Mouse (Mus musculus): ENCODE data around the gene Fxyd7. TPM values are rescaled to one million over a fixed set of nuclear protein-coding genes. Genes with fewer than 3 reads are reported as not detected.

The Fxyd7 gene
- total RNA-seq, 2 experiments from 2014 or later: 0.41 to 1.1 TPM

DNA sequence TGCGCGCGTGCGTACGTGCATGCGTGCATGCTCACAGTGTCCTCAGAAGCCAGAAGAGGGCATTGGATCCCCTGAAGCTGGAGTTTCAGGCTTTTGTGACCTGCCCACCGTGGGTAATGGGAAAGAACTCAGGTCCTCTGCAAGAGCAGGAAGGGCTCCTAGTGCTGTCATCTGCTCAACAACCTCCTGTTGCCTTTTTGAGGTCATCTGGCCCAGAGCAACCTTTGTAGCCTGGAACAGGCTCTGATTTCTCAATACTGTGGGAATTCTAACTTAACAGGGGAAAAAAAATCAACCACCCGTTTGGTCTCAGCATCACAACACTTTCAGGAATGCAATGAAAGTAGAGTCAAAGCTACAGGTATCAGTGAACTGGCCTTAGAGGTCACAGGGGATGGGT lies 28.4 kb upstream of the Fxyd7 start:
- no peak for DNase-seq
- intact Hi-C loops (cut with DNase I): loop anchor here (2.0 to 10.0 kb wide), 3 partner anchors 17 to 425 kb away; partner anchors contain the start of gene Rbm42

DNA sequence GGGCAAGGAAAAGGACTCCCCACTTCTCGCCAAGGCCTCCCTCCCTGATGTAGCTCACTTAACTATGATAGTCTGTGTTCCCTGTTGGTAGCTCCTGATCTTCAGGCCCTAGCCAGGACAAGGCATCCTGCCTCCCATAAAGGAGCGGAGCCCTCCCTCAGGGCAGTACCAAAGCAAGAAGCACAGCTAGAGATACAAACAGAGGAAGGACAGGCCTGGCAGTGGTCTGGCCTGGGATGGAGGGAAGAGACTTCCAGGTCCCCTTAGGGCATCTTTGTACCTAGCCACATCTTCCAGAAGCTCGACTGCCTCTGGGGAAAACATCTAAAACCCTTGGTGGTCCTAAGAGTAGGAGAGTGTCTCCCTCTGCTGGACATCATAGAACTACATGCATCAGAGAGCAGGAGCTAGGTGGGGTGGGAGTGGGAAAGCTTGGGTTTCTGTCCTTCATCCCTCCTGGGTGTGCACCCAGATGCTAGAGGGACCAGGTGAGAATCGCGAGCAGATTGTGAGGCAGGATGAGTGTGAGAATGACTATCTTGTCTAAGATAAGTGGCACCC lies 26.7 kb upstream of the Fxyd7 start:
- intact Hi-C loops (cut with DNase I): loop anchor here (2.0 to 5.0 kb wide), 3 partner anchors 17 to 206 kb away; no protein-coding TSS in a partner anchor
- peak in 1 of 2 experiments; percentile 53 for DNase-seq

DNA sequence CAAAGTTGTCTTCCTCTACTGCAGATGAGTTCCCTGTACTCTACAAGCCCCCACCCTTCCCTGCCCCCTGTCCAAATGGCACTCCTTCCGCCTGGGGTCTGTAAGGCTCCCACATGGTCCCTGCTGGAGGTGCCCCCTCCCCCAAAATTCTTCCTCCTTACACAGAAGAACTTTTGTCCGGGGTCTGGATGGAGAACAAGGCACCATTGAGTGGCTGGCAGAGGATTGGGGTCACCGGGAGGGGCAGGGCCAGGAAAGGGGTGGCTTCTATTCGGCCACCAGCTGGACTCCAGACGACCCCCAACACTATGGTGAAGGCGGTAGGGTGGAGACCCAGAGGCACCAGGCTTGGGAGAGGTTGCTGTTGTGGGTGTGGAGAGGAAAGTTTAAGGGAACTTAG lies 26.2 kb upstream of the Fxyd7 start:
- intact Hi-C loops (cut with DNase I): loop anchor here (2.0 to 5.0 kb wide), 2 partner anchors 17 to 205 kb away; no protein-coding TSS in a partner anchor
- DNase-seq: no peak

DNA sequence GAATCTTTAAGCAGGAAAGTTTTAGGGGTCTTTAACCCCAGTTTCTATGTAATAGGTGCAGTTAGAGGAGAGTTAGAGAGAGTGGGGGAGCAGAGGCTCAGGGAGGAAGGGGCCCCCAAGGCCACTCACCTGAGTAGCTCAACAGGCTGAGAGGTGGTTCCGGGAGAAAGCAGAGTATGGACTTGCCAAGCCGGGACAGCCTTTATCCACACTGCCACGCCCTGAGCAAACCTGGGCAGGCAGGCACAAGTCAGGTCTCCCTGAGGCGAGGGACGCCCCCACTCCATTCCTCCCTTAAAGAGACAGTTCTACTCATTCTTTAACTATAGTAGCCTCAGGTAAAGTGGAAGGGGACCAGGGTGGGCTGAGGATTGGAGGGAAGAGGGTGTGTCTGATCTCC lies 25.2 kb upstream of the Fxyd7 start, which contains the start of gene Fxyd3:
Gene Fxyd3, minus strand, starts transcription at position 213 of the 400 bp plus-strand sequence.
- intact Hi-C loops (cut with DNase I): loop anchor here (2.0 to 5.0 kb wide), 2 partner anchors 16 to 204 kb away; no protein-coding TSS in a partner anchor
- no peak for DNase-seq

DNA sequence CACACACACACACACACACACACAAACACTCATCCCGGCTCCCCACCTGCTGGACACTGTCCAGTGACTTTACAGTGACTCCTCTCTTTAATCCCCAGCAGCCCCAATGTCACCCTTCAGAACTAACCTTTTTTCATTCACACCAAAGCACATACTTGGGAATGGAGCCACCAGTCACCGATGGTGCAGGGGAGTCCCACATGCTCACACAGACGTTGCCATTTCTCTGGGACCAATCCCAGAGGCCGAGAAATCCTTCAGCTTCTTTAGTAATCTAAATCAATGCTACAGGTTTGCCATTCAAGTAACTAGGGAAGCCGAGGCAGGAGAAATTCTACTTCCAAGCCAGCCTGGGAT lies 23.4 kb upstream of the Fxyd7 start:
- DNase-seq: no peak
- intact Hi-C loops (cut with DNase I): loop anchor here (5.0 kb wide), 1 partner anchor 202 kb away; no protein-coding TSS in a partner anchor

DNA sequence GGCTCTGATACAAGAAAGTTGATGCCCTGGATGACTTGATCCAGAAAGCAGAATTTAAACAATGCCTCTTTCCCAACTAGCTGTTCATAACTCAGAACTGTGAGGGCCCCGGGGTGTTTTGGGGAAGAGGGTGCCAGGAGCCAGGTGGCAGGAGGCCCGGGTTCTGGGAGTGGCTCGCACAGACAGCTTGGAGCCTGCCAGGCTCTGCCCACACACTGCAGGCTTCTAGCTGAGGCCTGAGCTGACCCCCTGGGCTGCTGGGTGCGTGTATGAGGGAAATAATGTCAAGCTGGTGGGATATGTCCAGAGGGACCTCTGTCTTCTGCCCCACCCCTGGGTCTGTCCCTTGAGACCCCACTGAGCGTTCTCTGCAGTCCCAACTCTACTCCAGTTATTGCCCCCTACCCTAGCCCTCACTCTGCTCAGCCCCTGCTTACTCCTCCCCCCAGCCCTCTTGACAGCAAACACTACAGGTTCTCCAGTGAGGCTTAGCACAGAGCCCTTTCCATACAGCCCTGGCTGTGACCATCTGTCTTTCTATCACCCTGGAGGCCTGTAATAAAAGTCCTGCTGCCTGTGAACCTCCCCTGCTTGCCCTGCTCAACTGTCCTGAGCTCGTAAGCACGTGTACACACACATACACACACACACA lies 22.9 kb upstream of the Fxyd7 start:
- DNase-seq: no peak
- intact Hi-C loops (cut with DNase I): no loop called here

DNA sequence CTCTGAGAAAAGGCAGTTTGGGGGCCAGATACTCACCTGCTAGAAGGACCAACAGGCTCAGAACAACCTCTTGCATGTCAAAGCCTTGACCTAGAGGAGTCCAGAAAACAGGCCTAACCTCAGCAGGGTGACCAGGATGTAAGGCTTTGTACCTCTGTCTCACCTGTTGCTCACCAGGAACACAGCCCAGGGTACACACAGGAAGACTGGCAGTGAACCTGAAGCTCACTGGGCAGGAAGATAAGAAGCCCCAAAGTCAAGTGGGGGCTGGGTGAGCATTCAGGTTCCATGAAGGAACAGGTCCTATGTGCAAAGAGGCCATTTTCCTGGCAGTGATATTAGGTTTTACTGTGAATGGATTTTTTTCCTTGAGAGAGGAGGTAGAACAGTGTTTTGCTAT lies 22.3 kb upstream of the Fxyd7 start:
- intact Hi-C loops (cut with DNase I): no loop called here

DNA sequence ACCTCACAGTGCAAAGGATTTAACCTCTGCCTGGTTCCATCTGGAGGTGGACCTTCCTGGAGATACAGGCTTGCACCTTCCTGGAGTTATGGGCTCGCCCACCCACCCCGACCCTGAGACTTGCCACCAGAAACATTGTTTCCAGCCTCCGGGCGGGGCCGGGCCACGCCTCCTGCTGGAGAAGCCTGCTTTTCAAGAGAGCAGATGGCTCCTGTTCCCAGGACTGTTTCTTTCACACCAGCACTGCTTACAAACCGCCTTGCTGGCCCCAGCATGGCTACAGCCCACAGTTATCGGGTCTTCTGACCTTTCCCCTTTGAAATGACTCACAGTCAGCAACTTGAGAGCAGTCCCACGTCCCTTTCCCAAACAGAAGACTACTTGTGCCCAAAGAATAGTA lies 21.1 kb upstream of the Fxyd7 start:
- intact Hi-C loops (cut with DNase I): no loop called here
- DNase-seq: no peak

More for the DNA sequence above, 22.3 kb upstream of the Fxyd7 start:
- no peak for DNase-seq

DNA sequence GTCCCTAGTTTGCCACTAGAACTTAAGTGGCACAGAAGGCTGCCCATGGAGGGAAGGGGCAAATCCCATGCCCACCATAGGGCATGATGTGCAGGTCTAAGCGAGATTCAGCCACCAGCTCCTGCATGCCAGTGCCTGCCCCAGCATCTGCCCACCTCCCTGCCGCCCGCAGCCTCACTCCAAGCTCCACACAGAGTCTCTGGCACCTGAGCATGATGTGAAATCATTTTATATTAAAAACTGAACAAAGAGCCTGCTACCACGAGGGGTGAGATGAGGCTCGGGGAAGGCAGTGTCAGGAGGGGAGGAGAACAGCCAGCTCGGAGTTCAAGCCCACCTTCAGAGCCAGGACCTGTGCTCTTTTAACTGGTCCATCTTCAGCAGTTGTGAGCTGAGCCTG lies 19.1 kb upstream of the Fxyd7 start:
- intact Hi-C loops (cut with DNase I): no loop called here
- DNase-seq: no peak

DNA sequence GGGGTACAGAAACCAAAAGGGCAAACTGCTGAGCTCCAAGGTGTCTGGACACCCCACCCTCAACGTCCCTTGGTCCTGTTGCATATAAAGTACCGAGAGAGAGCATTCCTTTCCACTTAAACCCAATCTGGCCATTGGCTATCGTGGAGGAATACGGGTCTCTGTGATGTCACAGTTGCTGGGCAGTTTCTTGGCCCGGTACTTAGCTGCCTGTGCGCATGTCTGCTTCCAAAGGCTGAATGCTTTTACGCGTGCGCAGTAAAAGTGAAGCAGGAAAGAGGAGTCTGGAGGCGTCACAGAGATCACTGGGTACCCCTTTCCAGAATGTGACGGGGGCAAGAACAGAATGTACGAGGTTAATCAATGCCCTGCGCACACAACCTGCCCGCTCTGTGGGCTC lies 18.2 kb upstream of the Fxyd7 start:
- intact Hi-C loops (cut with DNase I): no loop called here
- no peak for DNase-seq

DNA sequence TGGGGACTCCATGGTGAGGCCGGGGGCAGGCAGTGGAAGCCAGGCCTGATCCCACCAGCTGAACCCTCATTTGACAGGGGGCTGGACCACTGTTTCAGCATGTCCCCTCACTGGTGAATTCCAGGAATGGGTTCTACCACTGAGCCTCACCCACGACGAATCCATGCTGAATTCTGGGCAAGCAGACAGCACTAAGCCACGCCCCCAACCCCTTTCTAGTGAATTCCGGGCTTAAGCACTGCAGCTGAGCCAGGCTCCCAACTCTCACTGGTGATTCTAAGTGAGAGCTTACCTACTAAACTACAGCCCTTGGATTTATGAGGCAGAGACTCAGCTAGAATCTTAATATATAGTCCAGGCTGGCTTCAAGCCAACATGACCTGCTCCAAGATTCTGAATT lies 16.6 kb upstream of the Fxyd7 start:
- intact Hi-C loops (cut with DNase I): no loop called here
- no peak for DNase-seq

DNA sequence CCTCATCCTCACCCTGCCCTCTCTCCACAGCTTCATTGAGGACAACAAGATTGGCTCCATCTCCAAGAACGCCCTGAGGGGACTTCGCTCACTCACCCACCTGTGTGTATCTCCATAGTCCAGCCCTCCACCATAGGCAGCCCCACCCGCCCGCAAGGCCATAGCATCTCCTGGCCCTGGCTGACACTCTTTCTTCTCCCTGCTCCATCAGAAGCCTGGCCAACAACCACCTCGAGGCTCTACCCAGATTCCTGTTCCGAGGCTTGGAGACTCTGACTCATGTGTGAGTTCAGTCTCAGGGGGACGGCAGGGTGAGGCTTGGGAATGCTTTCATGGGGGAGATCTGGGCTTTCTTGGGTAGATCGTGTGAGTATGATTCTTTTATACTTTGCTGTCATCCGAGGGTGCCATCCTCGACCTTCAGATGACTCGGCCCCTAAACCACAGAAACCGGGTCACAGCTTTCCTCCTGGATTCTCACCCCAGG lies 11.8 kb upstream of the Fxyd7 start:
- intact Hi-C loops (cut with DNase I): no loop called here

DNA sequence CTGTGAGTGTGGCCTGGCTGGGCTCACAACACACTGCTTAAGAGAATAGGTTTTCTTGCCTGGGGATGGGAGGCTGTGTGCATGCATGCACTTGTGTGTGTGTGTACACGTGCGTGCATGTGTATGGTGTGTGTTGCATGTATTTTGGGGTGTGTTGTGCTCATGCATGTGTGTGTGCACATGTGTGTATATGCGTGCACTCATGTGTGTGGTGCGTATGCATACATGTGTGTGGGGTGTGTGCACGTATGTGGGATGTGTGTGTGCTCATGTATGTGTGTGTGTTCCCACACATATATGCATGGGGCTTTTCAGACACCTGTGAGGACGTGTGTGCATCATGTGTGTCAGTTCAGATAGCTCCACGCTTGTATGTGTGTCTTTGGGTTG lies 9.3 kb upstream of the Fxyd7 start:
- intact Hi-C loops (cut with DNase I): loop anchor here (2.0 kb wide), 1 partner anchor 16 kb away; the partner anchor contains the start of gene Fxyd3
- DNase-seq: no peak

More for the DNA sequence above, 11.8 kb upstream of the Fxyd7 start:
- no peak for DNase-seq

DNA sequence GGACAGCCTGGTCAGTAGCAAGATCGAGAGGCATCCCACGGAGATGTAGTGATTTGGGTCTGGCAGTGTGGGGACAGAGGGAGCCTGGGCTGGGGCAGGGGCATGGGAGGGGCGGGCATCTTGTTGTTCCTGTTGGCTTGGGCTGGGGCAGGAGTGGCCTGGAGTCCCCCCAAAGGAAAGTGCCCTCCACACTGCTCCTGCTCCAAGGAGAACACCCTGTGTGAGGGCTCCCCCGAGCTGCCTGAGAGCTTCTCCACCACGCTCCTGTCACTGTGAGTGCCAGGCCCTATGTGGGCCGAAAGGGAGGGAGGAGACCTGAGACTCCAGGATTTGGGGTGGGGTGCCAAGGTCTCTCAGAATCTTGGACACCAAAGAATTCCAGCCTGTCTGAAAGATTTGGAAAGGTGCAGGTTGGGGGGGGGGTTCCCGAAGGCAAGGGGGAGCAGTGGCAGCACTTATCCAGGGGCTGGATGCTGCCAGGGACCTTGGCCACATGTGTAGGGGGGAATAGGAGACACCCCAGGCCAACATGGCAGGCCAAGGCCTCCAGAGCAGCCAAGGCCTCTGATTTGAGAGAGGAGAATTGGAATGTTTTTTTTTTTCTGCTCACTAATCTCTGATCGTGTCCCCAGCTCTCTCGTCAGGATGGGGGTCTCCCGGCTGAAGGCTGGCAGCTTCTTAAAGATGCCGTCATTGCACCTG lies 8.8 kb upstream of the Fxyd7 start:
- no peak for DNase-seq
- intact Hi-C loops (cut with DNase I): loop anchor here (1.0 to 2.0 kb wide), 2 partner anchors 17 to 37 kb away; partner anchors contain the start of gene Fxyd3

DNA sequence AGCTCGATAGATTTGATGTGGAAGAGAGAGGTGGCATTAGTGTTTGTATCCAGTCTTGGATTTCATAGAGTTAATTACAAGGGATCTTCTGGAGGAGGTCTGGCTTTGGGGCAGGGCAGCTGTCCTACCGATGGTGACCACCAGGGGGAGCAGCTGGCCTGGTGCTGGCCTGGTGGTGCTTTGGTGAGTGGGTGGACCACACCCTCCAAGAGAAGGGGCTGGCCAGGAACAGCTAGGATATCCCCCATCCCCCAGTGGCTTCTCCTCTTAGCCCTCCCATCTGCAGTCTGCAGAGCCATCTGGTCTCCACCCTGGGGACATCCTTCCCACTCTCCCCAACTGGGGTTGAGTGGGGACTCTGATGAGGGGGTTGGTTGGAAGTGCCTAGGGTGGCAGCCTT lies 7.8 kb upstream of the Fxyd7 start, which contains the start of gene Lgi4:
Gene Lgi4, plus strand, starts transcription at position 235 of the 400 bp plus-strand sequence.
- peak; percentile 93 to 95 for DNase-seq
- intact Hi-C loops (cut with DNase I): loop anchor here (1.0 kb wide), 1 partner anchor 38 kb away; no protein-coding TSS in a partner anchor

DNA sequence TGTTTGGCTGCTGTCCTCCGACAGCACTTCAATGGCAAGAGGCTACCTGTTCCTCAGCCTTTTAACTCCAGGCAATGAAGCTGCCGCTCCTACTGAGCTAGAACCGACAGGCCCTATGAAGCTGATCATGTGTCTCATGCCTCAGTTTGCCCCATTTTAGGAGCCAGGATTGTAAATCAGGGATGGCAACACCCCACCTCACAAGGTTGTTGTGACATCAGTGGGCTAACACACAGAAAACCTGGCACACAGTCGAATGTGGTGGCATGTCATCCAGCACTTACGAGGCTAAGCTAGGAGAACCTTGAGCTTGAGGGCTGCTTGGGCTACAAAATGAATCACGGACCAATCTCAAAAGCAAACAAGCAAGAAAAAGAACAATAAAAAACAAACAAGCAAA lies 6.9 kb upstream of the Fxyd7 start:
- intact Hi-C loops (cut with DNase I): no loop called here

DNA sequence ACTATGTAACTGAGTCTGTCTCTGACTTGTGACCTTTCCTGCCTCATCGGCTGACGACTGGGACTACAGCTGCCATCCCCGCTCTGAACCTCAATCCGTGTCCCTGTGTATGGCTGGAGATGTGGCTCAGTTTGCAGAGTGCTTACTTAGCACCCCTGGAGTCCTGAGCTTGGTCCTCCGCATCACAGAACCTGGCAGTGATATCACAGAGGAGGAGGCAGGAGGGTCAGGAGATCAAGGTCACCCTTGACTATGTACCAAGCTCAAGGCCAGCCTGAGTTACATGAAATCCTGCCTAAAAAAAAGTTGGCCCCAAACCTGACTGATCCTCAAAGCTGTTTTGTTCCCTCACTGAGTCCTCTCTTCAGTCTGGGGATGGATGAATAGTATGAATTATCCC lies 6.5 kb upstream of the Fxyd7 start:
- intact Hi-C loops (cut with DNase I): no loop called here
- DNase-seq: no peak

More for the DNA sequence above, 6.9 kb upstream of the Fxyd7 start:
- DNase-seq: no peak

DNA sequence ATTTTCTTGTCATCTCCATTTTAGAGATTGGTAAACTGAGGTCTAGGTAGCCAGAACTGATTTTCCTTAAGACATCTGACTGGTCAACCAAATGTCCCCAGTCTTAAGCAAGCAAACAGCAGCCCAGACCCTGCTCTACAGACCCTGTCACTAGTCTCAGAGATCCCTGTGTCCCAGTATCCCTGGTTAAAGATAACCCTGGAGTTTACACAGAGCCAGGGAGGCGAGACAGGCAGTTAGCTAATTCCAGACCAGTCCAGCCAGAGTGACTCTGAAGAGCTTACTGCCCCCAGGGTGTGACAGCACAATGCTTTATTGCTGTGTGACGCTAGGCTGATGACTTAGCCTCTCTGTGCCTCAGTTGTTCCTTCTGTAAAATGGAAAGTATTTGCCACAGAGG lies 5.8 kb upstream of the Fxyd7 start, which contains the start of gene Fxyd1:
Gene Fxyd1, minus strand, starts transcription at position 129 of the 400 bp plus-strand sequence.
- intact Hi-C loops (cut with DNase I): no loop called here
- DNase-seq: no peak

DNA sequence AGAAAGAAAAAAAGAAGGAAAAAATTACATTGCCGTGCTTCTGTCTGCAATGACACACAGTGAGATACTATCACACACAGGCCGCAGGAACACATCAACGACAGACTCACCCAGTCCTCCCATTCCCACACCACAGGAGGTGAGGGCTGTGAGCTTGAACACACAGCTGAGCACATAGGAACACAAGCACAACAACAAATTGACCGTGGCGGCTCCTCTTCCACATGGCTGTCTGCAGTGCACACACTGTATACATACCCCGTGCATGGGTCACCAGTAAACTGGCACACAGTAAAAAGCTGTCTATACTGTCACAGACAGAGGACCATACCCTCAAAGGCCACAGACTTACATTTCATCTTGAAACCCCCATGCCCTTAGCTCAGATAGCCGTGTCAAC lies 5.2 kb upstream of the Fxyd7 start:
- no peak for DNase-seq
- intact Hi-C loops (cut with DNase I): no loop called here

DNA sequence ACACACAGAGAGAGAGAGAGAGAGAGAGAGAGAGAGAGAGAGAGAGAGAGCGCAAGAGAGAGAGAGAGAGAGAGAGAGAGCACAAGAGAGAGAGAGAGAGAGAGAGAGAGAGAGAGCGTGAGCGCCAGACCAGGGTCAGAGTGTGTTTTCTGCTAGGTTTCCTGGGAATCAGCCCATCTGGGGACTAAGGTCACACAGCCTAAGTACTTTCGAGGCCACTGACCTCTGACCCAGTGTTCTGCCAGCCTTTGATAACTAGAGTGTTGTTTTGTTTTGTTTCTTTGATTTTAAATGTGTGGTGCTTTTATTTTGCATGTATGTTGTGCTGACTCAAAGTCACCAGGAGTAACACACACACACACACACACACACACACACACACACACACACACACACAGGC lies 4.6 kb upstream of the Fxyd7 start:
- intact Hi-C loops (cut with DNase I): no loop called here
- DNase-seq: peak in 1 of 2 experiments; percentile 35

DNA sequence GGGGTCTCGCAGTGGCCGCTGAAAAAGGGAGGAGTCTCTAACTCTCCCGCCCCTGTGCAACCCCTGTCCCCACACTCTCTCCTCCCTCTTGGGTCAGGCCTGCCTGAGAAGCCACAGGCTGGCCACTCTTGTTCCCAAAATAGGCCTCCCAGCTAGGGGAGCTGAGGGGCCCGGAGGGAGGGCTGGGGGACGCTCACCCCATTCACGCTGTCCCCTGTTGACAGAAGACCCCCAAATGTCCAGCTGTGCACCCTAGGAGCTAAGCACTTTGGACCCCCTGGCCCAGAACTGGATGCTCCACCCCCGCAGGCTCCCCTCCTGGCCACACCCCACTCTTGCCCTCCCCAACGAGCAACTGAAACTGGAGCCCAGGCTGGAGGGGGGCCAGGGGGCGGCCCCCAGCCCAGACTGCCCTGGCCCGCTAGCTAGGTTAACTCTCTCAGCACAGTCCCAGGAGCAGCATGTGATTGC lies 4.1 kb upstream of the Fxyd7 start:
- DNase-seq: peak; percentile 81 to 91
- intact Hi-C loops (cut with DNase I): no loop called here

Measured in heart, postnatal 36 days (tissue).